Mouse (Mus musculus): ENCODE data around the gene Ptprk. TPM values are rescaled to one million over a fixed set of nuclear protein-coding genes. Genes with fewer than 3 reads are reported as not detected.

The Ptprk gene
- polyA plus RNA-seq, 1 experiment from 2014 or later, result 15.2 TPM

DNA sequence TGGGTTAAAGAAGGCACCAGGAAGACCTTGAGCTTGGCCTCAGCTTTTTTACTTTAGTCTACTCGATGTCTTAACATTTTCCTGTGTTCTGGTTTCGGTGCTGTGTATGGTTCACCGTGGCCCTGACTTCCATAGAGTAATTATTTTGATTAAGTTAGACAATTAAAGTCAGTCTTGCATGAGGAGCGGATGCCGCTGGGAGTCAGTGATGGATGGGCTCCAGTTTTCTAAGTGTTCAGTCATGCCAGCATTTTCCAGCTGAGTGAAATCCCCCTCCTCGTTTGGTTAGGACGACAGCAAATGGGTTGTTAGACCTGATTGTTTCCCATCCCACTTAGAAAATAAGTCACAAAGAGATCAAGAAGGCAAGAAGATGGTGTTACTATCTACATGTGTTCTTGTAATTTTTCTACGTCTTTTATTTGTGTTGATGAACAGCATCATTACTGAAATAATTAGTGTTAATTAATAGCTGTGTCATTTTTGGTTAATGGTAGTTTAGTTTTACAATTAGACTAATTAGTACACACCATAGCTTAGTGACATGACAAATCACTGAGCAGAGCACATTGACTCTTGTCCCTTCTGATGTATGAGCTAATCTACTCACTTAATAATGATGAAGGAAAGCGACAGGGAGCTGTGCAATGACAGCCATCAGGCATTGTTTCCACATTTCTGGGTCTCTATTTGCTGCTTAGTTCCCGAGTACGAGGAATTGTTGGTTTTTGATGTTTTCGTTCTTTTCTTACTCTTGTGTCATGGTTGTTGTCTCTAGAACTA lies 390.3 kb downstream of the Ptprk start:
- 85% methylated on average over 12 of the region's 12 CpGs for WGBS
- Histone ChIP-seq H3K27me3 (replicated peaks; ENCODE audit: control insufficient read depth, insufficient read depth, low read length) (no peaks in the 10 kb centered on the region), H3K27ac (ENCODE audit: low read depth, low read length) (no peak overlapping the region), H3K9me3 (ENCODE audit: control insufficient read depth, low read length) (no peaks in the 10 kb centered on the region), H3K4me3 (ENCODE audit: low read depth, low read length) (no peak overlapping the region), H3K36me3 (ENCODE audit: control insufficient read depth, insufficient read depth, low read length) (no peaks in the 10 kb centered on the region), H3K9ac (ENCODE audit: low read depth, low read length) (no peak overlapping the region), H3K4me2 (no peak overlapping the region), H3K4me1 (replicated peaks; ENCODE audit: control insufficient read depth, insufficient read depth, low read length) (no peaks in the 10 kb centered on the region)
- no peak for ATAC-seq (replicated peaks; ENCODE audit: low FRiP score)
- DNase-seq (ENCODE audit: low spot score), result no peak

DNA sequence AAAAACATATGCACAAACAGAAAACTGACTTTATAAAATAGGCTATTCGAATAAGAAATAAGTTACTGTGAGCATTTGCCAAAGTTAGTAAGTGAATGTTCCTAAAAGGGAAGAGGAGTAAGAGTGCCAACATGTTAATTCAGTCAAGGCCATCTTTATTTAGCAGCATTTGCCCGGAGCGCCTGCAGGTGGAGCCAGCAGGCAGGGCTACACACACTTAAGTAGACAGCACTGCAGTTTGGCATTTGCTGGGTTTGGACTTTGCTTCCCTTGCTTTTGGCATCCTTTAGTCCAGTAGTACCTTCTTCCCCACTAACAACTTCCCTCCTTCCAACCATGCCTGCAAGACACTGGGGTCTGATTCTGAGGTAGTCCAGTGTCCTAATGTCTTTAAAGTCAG lies 411.0 kb downstream of the Ptprk start:
- no peak for ATAC-seq (replicated peaks; ENCODE audit: low FRiP score)
- Histone ChIP-seq H3K27me3 (replicated peaks; ENCODE audit: control insufficient read depth, insufficient read depth, low read length) (no peaks in the 10 kb centered on the region), H3K4me3 (ENCODE audit: low read depth, low read length) (no peak overlapping the region), H3K36me3 (ENCODE audit: control insufficient read depth, insufficient read depth, low read length) (no peaks in the 10 kb centered on the region), H3K4me2 (no peak overlapping the region), H3K27ac (ENCODE audit: low read depth, low read length) (no peak overlapping the region), H3K9ac (ENCODE audit: low read depth, low read length) (no peak overlapping the region), H3K4me1 (replicated peaks; ENCODE audit: control insufficient read depth, insufficient read depth, low read length) (no peaks in the 10 kb centered on the region), H3K9me3 (ENCODE audit: control insufficient read depth, low read length) (no peaks in the 10 kb centered on the region)
- DNase-seq (ENCODE audit: low spot score), result no peak
- 28% methylated on average over 3 of the region's 3 CpGs for WGBS

DNA sequence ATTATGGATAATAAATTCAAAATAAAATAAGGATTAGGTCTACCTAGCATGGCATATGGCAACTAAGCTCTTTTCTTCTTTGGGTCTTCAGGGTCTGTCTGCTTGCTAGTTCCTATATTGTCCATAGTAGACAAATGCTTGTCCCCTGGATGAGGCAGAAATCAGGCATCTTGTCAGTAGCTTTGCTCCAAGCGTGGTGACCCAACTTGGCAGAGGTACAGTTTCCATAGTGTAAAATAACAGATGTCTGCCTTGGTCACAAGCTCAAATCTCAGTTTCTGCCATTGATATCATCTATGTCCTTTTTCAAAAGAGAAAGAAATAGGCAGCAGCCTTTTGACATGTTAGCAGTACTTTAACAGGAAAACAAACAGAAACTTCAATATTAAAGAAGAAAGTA lies 416.4 kb downstream of the Ptprk start:
- DNase-seq (ENCODE audit: low spot score) (no peak), ATAC-seq (replicated peaks; ENCODE audit: low FRiP score) (no peak)
- Histone ChIP-seq H3K9ac (ENCODE audit: low read depth, low read length) (no peak overlapping the region), H3K9me3 (ENCODE audit: control insufficient read depth, low read length) (no peaks in the 10 kb centered on the region), H3K27ac (ENCODE audit: low read depth, low read length) (no peak overlapping the region), H3K4me3 (ENCODE audit: low read depth, low read length) (no peak overlapping the region), H3K4me2 (no peak overlapping the region), H3K4me1 (replicated peaks; ENCODE audit: control insufficient read depth, insufficient read depth, low read length) (no peaks in the 10 kb centered on the region), H3K27me3 (replicated peaks; ENCODE audit: control insufficient read depth, insufficient read depth, low read length) (no peaks in the 10 kb centered on the region), H3K36me3 (ENCODE audit: control insufficient read depth, insufficient read depth, low read length) (no peaks in the 10 kb centered on the region)
- 74% methylated on average over 1 of the region's 1 CpGs for WGBS

DNA sequence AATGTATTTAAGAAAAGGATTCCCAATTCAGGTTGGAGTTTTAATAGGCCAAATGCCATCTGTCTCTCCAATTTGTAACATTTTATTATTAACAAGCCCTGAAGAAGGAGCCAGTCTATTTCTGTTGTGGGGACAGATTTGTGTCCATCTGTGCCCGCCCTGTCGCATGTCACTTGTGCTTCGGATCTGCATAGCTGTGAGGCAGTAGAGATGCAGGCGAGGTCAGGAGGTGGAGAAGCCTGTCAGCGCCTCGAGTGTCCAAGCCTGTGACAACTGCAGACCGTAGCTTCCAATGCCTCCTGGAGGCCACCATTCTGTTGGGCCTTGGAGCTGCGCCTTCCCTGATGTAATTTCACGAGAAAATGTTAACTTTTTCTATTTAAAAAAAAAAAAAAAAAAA lies 417.6 kb downstream of the Ptprk start:
- no peak overlapping the region for H3K4me2 ChIP-seq
- DNase-seq (ENCODE audit: low spot score) (no peak), ATAC-seq (replicated peaks; ENCODE audit: low FRiP score) (no peak)
- no peaks in the 10 kb centered on the region for H3K9me3 ChIP-seq (ENCODE audit: control insufficient read depth, low read length)
- 74% methylated on average over 9 of the region's 9 CpGs for WGBS
- H3K4me3 ChIP-seq (ENCODE audit: low read depth, low read length), result no peak overlapping the region
- no peak overlapping the region for H3K27ac ChIP-seq (ENCODE audit: low read depth, low read length)
- H3K27me3 ChIP-seq (replicated peaks; ENCODE audit: control insufficient read depth, insufficient read depth, low read length), result no peaks in the 10 kb centered on the region
- no peaks in the 10 kb centered on the region for H3K4me1 ChIP-seq (replicated peaks; ENCODE audit: control insufficient read depth, insufficient read depth, low read length)
- H3K9ac ChIP-seq (ENCODE audit: low read depth, low read length), result no peak overlapping the region
- no peaks in the 10 kb centered on the region for H3K36me3 ChIP-seq (ENCODE audit: control insufficient read depth, insufficient read depth, low read length)

DNA sequence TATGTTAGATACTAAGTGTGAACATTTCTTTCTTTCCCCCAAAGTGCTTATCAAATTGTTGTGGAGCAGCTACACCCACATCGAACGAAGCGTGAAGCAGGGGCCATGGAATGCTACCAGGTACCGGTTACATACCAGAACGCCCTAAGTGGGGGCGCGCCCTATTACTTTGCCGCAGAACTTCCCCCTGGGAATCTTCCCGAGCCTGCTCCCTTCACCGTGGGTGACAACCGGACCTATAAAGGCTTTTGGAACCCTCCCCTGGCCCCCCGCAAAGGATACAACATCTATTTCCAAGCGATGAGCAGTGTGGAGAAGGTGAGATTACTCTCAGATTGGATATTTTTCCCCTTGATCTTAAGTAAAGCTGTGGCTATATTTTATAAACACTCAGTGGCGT lies 418.2 kb downstream of the Ptprk start:
- no peak overlapping the region for H3K4me3 ChIP-seq (ENCODE audit: low read depth, low read length)
- no peak overlapping the region for H3K4me2 ChIP-seq
- no peak overlapping the region for H3K9ac ChIP-seq (ENCODE audit: low read depth, low read length)
- WGBS, result 61% methylated on average over 14 of the region's 14 CpGs
- no peaks in the 10 kb centered on the region for H3K36me3 ChIP-seq (ENCODE audit: control insufficient read depth, insufficient read depth, low read length)
- no peaks in the 10 kb centered on the region for H3K9me3 ChIP-seq (ENCODE audit: control insufficient read depth, low read length)
- ATAC-seq (replicated peaks; ENCODE audit: low FRiP score), result no peak
- no peak for DNase-seq (ENCODE audit: low spot score)
- H3K4me1 ChIP-seq (replicated peaks; ENCODE audit: control insufficient read depth, insufficient read depth, low read length), result no peaks in the 10 kb centered on the region
- no peaks in the 10 kb centered on the region for H3K27me3 ChIP-seq (replicated peaks; ENCODE audit: control insufficient read depth, insufficient read depth, low read length)
- no peak overlapping the region for H3K27ac ChIP-seq (ENCODE audit: low read depth, low read length)

DNA sequence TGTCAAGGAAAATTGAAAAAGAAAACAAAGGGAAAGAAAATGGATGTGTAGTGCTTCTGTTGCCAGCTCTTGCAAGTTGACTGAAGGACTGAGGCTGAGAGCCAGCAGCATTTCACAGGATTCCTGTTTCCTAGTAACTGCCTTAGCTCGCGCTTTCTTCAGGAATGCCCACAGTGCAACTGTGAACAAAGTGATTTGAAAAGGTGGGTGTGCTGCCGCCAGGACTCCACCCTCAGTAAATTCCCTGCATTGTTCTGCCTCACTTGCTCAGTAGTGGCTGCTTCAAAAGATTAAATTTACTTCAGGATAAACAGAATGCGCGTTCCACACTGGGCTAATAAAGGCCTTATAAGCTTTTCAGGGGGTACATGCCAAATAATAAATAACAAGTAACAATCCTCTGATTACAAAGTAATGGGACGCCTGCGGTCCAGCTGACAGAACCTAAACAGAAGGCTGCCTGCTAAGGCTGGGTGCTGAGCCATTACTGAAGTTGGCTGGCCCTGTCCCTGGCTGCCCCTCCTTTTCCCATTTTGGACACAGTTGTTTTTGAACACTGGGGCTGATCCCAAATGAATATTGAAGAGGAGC lies 418.7 kb downstream of the Ptprk start:
- Histone ChIP-seq H3K4me3 (ENCODE audit: low read depth, low read length) (no peak overlapping the region), H3K27me3 (replicated peaks; ENCODE audit: control insufficient read depth, insufficient read depth, low read length) (no peaks in the 10 kb centered on the region), H3K4me2 (no peak overlapping the region), H3K4me1 (replicated peaks; ENCODE audit: control insufficient read depth, insufficient read depth, low read length) (no peaks in the 10 kb centered on the region), H3K36me3 (ENCODE audit: control insufficient read depth, insufficient read depth, low read length) (no peaks in the 10 kb centered on the region), H3K9me3 (ENCODE audit: control insufficient read depth, low read length) (no peaks in the 10 kb centered on the region), H3K27ac (ENCODE audit: low read depth, low read length) (no peak overlapping the region), H3K9ac (ENCODE audit: low read depth, low read length) (no peak overlapping the region)
- ATAC-seq (replicated peaks; ENCODE audit: low FRiP score) (no peak), DNase-seq (ENCODE audit: low spot score) (no peak)
- 63% methylated on average over 7 of the region's 7 CpGs for WGBS

DNA sequence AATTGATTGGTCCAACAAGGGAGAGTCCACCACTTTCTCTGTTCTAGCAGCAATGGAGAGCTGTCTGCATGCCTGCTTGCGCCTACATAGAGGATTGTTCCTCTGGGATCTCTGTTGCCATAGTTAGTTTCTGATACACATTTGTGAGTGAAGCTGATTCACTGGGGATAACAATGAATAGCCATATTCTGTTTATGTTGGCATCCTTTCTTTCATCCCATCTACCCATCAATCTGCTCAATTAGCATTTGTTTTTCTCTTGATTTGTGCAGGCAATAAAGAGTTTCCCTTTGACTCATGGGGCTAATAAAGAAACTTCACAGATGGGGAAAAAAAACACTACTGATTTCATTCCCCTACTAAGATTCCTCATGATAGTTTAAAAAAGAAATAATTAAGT lies 423.2 kb downstream of the Ptprk start:
- whole genome bisulfite sequencing, result 86% methylated on average over 1 of the region's 1 CpGs
- H3K4me1 ChIP-seq (replicated peaks; ENCODE audit: control insufficient read depth, insufficient read depth, low read length), result no peaks in the 10 kb centered on the region
- H3K27ac ChIP-seq (ENCODE audit: low read depth, low read length), result no peak overlapping the region
- no peak overlapping the region for H3K4me3 ChIP-seq (ENCODE audit: low read depth, low read length)
- no peaks in the 10 kb centered on the region for H3K27me3 ChIP-seq (replicated peaks; ENCODE audit: control insufficient read depth, insufficient read depth, low read length)
- H3K9ac ChIP-seq (ENCODE audit: low read depth, low read length), result no peak overlapping the region
- H3K36me3 ChIP-seq (ENCODE audit: control insufficient read depth, insufficient read depth, low read length), result no peaks in the 10 kb centered on the region
- no peak for DNase-seq (ENCODE audit: low spot score)
- no peaks in the 10 kb centered on the region for H3K9me3 ChIP-seq (ENCODE audit: control insufficient read depth, low read length)
- H3K4me2 ChIP-seq, result no peak overlapping the region
- no peak for ATAC-seq (replicated peaks; ENCODE audit: low FRiP score)

DNA sequence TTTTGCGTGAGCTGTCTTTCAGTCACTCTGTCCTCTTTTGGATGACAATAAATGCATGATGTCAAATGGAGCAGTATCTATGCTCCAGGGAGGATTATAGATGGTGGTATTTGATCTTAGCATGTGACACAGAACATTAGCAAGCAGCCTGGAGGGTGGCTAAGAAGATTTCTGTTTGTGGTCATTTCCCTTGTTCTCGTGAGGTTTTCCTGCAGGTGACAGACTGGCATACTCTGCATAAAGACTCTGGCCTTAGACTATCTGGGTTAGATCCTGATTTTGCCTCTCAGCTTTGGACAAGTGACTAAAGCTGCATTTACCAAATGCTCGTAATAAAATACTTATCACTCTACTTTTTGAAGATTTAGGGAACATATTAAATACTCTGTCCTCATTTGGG lies 423.9 kb downstream of the Ptprk start:
- Histone ChIP-seq H3K36me3 (ENCODE audit: control insufficient read depth, insufficient read depth, low read length) (no peaks in the 10 kb centered on the region), H3K4me3 (ENCODE audit: low read depth, low read length) (no peak overlapping the region), H3K27ac (ENCODE audit: low read depth, low read length) (no peak overlapping the region), H3K9ac (ENCODE audit: low read depth, low read length) (no peak overlapping the region), H3K4me2 (no peak overlapping the region), H3K4me1 (replicated peaks; ENCODE audit: control insufficient read depth, insufficient read depth, low read length) (no peaks in the 10 kb centered on the region), H3K27me3 (replicated peaks; ENCODE audit: control insufficient read depth, insufficient read depth, low read length) (no peaks in the 10 kb centered on the region), H3K9me3 (ENCODE audit: control insufficient read depth, low read length) (no peaks in the 10 kb centered on the region)
- DNase-seq (ENCODE audit: low spot score) (no peak), ATAC-seq (replicated peaks; ENCODE audit: low FRiP score) (no peak)
- WGBS, result 70% methylated on average over 3 of the region's 3 CpGs

DNA sequence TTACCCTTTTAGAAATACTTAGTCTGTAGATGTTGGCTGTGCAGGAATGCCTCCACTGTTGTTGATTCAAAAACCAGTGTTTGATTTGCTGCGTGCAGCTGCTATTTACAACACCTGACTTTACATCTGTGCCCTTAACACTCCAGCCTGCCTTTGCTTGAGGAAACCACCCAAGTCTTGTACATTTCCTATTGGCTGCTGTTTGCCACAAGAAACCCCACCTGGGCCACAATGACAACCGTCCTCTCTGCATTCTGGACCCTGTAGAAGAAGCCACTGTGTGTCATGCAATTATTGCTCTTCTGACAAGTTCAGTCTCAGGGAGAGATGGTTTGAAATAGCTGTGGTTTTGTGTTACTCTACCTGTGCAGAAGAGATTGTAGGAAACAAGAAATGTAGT lies 439.0 kb downstream of the Ptprk start:
- peaks cover 3% of the 10 kb centered on the region; the same call in 1 of the 2 replicates for H3K4me1 ChIP-seq (replicated peaks; ENCODE audit: control insufficient read depth, insufficient read depth, low read length)
- H3K36me3 ChIP-seq (ENCODE audit: control insufficient read depth, insufficient read depth, low read length), result no peaks in the 10 kb centered on the region
- 78% methylated on average over 2 of the region's 2 CpGs for WGBS
- H3K9ac ChIP-seq (ENCODE audit: low read depth, low read length), result no peak overlapping the region
- DNase-seq (ENCODE audit: low spot score), result no peak
- H3K27ac ChIP-seq (ENCODE audit: low read depth, low read length), result no peak overlapping the region
- no peaks in the 10 kb centered on the region for H3K9me3 ChIP-seq (ENCODE audit: control insufficient read depth, low read length)
- H3K27me3 ChIP-seq (replicated peaks; ENCODE audit: control insufficient read depth, insufficient read depth, low read length), result no peaks in the 10 kb centered on the region
- H3K4me2 ChIP-seq, result no peak overlapping the region
- ATAC-seq (replicated peaks; ENCODE audit: low FRiP score), result no peak
- H3K4me3 ChIP-seq (ENCODE audit: low read depth, low read length), result no peak overlapping the region

All from liver, embryonic 11.5 days (tissue).